Mouse (Mus musculus) cortical plate, adult 2 months (tissue): ENCODE measurements at regions not wholly inside any gene's neighbourhood (a gene's known extent, or its start where the extent isn't known, plus 50 kb on each side); places are given as distances from the start of the nearest gene placed in this dataset.

Experiments used
- CTCF ChIP-seq: fragments of 200-500 bp; IDR thresholded peaks from 2 replicates; pipeline ENCODE4 v1.5.1; 2011; ENCODE audit warnings: mild to moderate bottlenecking, control low read depth, low read length; ENCODE audit not compliant: insufficient read depth; ENCODE audit errors: extremely low read depth
- POLR2A ChIP-seq: fragments of 200-500 bp; IDR thresholded peaks from 2 replicates; pipeline ENCODE4 v1.6.1; 2011; ENCODE audit warnings: mild to moderate bottlenecking, low read length, control low read depth; ENCODE audit not compliant: insufficient read depth; ENCODE audit errors: extremely low read depth

- no peak for TF ChIP-seq POLR2A
- TF ChIP-seq CTCF: no peak
These were observed 138.6 kb downstream of the Ackr3 start for GRCm38 (mm10) chr1:90342346-90342745.
